9 mouse cellular contexts compared by ENCODE assay signal in the genomic region with DNA sequence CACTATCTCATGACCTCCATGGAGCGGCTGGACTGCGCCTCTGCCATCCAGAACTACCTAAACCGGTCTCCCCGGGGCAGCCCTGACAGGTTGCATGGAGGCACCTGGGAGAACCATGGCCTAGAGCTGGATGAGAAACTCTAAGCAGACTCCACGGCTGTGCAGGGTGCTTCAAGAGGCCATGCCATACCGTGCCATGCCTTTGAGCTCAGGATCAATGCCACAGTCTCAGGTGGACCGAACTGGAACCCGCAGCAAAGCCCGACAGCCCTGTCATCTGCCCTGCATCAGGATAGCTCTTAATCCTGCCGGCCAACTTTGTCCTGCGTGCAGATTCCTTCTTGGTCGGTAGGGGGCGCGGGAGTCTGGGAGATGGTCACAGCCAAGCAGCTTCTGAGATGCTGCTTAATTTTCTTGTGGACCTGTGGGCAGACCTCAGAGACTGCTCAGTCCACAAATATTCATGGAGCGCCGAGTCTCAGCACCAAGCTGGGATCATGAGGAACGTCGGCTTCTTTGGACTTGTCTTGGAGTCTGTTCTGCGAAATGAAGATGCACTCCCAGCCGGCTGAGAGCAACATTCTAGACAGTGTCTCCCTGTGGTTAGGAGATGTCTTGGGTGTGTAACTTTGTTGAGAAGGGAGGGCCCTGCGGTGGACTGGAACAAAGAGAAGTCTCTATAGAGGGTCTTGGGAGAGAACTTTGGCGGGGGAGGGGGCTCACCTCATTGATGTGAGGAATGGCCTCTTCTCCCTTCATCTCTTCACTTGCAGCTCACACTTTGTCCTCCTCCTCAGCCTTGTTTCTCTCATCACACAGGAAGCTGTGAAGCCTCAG. TPM values are rescaled to one million over a fixed set of nuclear protein-coding genes. Genes with fewer than 3 reads are reported as not detected.
DNase-seq lines count a peak whose midpoint lies in the region; ATAC-seq and TF ChIP-seq lines count a peak whose summit lies in the region.
"Had no signal": no experiment of that assay in that cellular context is flagged by ENCODE, and none has a peak within 500 bp of the region (broad histone marks: within the 10 kb centered on the region; RNA-seq: fewer than 3 reads in every experiment).

No protein-coding gene starts in this region.

- H3K4me2 ChIP-seq in forebrain, embryonic 15.5 days (replicated peaks), result peak overlapping the region; percentile 22

- H3K9ac ChIP-seq in ES-Bruce4 (ENCODE audit: low read depth, poor library complexity, severe bottlenecking), result no peak overlapping the region
- no peak overlapping the region for H3K9ac ChIP-seq in forebrain, embryonic 15.5 days (replicated peaks)

- no peaks in the 10 kb centered on the region for H3K4me1 ChIP-seq in ES-Bruce4 (ENCODE audit: control insufficient read depth, insufficient read depth, low read length)
- no peaks in the 10 kb centered on the region; the same call in 1 of the 2 replicates for H3K4me1 ChIP-seq in forebrain, embryonic 15.5 days

- TF ChIP-seq EP300 in ES-Bruce4 (IDR thresholded peaks at IDR 0.05; ENCODE audit: insufficient read depth, low read depth, low read length), result no peak

- no peaks in the 10 kb centered on the region for H3K36me3 ChIP-seq in ES-Bruce4 (ENCODE audit: control insufficient read depth, insufficient read depth, low read length, poor library complexity, severe bottlenecking)
- no peaks in the 10 kb centered on the region for H3K36me3 ChIP-seq in forebrain, embryonic 15.5 days

- peak; percentile 84 for ATAC-seq in forebrain, embryonic 15.5 days (replicated peaks)
- ATAC-seq in neutrophil, adult 5-6 weeks (ENCODE audit: extremely low read depth, insufficient number of reproducible peaks, low FRiP score, poor library complexity, severe bottlenecking), result peak; percentile 70; the same call in 1 of the 2 replicates

- H3K9me3 ChIP-seq in ES-Bruce4 (replicated peaks; ENCODE audit: control insufficient read depth, insufficient read depth, low read length, poor library complexity, severe bottlenecking), result no peaks in the 10 kb centered on the region
- no peaks in the 10 kb centered on the region for H3K9me3 ChIP-seq in forebrain, embryonic 15.5 days

- TF ChIP-seq CTCF in ES-Bruce4 (IDR thresholded peaks at IDR 0.05; ENCODE audit: low read depth, low read length), result peak; percentile 90

- H3K4me3 ChIP-seq in ES-Bruce4 (ENCODE audit: low read depth, low read length), result peak overlapping the region; percentile 49
- peak overlapping the region; percentile 17; the same call in 1 of the 2 replicates for H3K4me3 ChIP-seq in forebrain, embryonic 15.5 days

- peak; percentile 84 for DNase-seq in cerebellum, adult 11 months
- DNase-seq in heart, postnatal 25 days (ENCODE audit: low spot score), result peak; percentile 25
- peak; percentile 75 to 87 for DNase-seq in layer of hippocampus, adult 18-20 months (ENCODE audit: low spot score in 2 of 2)
- peak; percentile 60 to 78 for DNase-seq in lung, adult 18-20 months
- DNase-seq in testis, postnatal 14 days (ENCODE audit: low spot score), result peak; percentile 71

- H3K27ac ChIP-seq in ES-Bruce4 (ENCODE audit: insufficient read depth, low read length), result no peak overlapping the region
- H3K27ac ChIP-seq in forebrain, embryonic 15.5 days (replicated peaks), result no peak overlapping the region
- H3K27ac ChIP-seq: macrophage had no signal

- no peak for TF ChIP-seq POLR2A in ES-Bruce4 (IDR thresholded peaks at IDR 0.05; ENCODE audit: insufficient read depth, low read length)

- WGBS in forebrain, embryonic 15.5 days, result 11% methylated on average over 22 of the region's 22 CpGs

- intact Hi-C loops in heart, postnatal 25 days (cut with DNase I), result loop anchor here (1.0 to 10.0 kb wide), 4 partner anchors 50 to 935 kb away; no protein-coding TSS in a partner anchor

- H3K27me3 ChIP-seq in ES-Bruce4 (ENCODE audit: control insufficient read depth, insufficient read depth, low read length, poor library complexity, severe bottlenecking), result no peaks in the 10 kb centered on the region
- H3K27me3 ChIP-seq in forebrain, embryonic 15.5 days, result 0 out of 2 replicates have a peak, but pooled peaks cover 3% of the 10 kb centered on the region

RNA-seq across cellular contexts. Expression of a gene that starts 12.9 kb away (rescaled TPM):
- 0.90 and 1.4 TPM in 2 replicates for polyA plus RNA-seq in ES-Bruce4 (2011; ENCODE audit: insufficient read depth, insufficient read length, low read depth, missing spikeins)
- 0.17 and 0.24 TPM in 2 replicates for polyA plus RNA-seq in forebrain, embryonic 15.5 days (2015; fragmentation: Nextera tagmentation; extraction: Ambion mirVana)
- under 1 TPM; 0.14 to 0.16 TPM for total RNA-seq in heart, postnatal 25 days (2021)
- total RNA-seq in layer of hippocampus, adult 18-20 months (2021), result under 1 TPM; 0.56 to 0.92 TPM
- 5.2 and 11.3 TPM in 2 replicates for total RNA-seq in neutrophil, adult 5-6 weeks (2017)
- polyA plus RNA-seq: macrophage had no signal

RNA-seq across cellular contexts. Expression of a gene that starts 16.3 kb away (rescaled TPM):
- polyA plus RNA-seq in ES-Bruce4 (2011; ENCODE audit: insufficient read depth, insufficient read length, low read depth, missing spikeins), result 1.5 and 2.6 TPM in 2 replicates
- polyA plus RNA-seq in forebrain, embryonic 15.5 days (2015; fragmentation: Nextera tagmentation; extraction: Ambion mirVana), result 2.3 and 2.8 TPM in 2 replicates
- total RNA-seq in heart, postnatal 25 days (2021), result 1 to 10 TPM in 1 of 2 experiments, under 1 TPM in 1; 0.91 to 1.2 TPM
- not detected for total RNA-seq in layer of hippocampus, adult 18-20 months (2021)
- 2.5 and 3.8 TPM in 2 replicates for total RNA-seq in neutrophil, adult 5-6 weeks (2017)
- polyA plus RNA-seq: macrophage had no signal

RNA-seq across cellular contexts. Expression of a gene that starts 34.9 kb away (rescaled TPM):
- polyA plus RNA-seq in ES-Bruce4 (2011; ENCODE audit: insufficient read depth, insufficient read length, low read depth, missing spikeins), result 4.7 and 5.8 TPM in 2 replicates
- polyA plus RNA-seq in forebrain, embryonic 15.5 days (2015; fragmentation: Nextera tagmentation; extraction: Ambion mirVana), result 0.19 and 0.73 TPM in 2 replicates
- 100 to 1,000 TPM; 245 to 262 TPM for total RNA-seq in heart, postnatal 25 days (2021)
- total RNA-seq in layer of hippocampus, adult 18-20 months (2021), result not detected
- total RNA-seq in neutrophil, adult 5-6 weeks (2017), result not detected in 2 replicates
- polyA plus RNA-seq: macrophage had no signal

RNA-seq across cellular contexts. Expression of a gene that starts 57.8 kb away (rescaled TPM):
- polyA plus RNA-seq in ES-Bruce4 (2011; ENCODE audit: insufficient read depth, insufficient read length, low read depth, missing spikeins), result 76.1 and 87.3 TPM in 2 replicates
- polyA plus RNA-seq in forebrain, embryonic 15.5 days (2015; fragmentation: Nextera tagmentation; extraction: Ambion mirVana), result 59.0 and 60.7 TPM in 2 replicates
- total RNA-seq in heart, postnatal 25 days (2021), result 10 to 100 TPM; 12.9 to 14.3 TPM
- total RNA-seq in layer of hippocampus, adult 18-20 months (2021), result 10 to 100 TPM; 13.7 to 14.1 TPM
- 92.3 and 97.1 TPM in 2 replicates for total RNA-seq in neutrophil, adult 5-6 weeks (2017)

RNA-seq across cellular contexts. Expression of a gene that starts 57.9 kb away (rescaled TPM):
- polyA plus RNA-seq in ES-Bruce4 (2011; ENCODE audit: insufficient read depth, insufficient read length, low read depth, missing spikeins), result 47.2 and 60.1 TPM in 2 replicates
- polyA plus RNA-seq in forebrain, embryonic 15.5 days (2015; fragmentation: Nextera tagmentation; extraction: Ambion mirVana), result 17.6 and 18.9 TPM in 2 replicates
- 10 to 100 TPM; 19.6 to 21.4 TPM for total RNA-seq in heart, postnatal 25 days (2021)
- total RNA-seq in layer of hippocampus, adult 18-20 months (2021), result 10 to 100 TPM; 28.4 to 31.7 TPM
- 47.7 and 55.0 TPM in 2 replicates for total RNA-seq in neutrophil, adult 5-6 weeks (2017)

Comparison
In these comparisons a context has a peak if more than half of its experiments do, and no peak if none do; other contexts are left out.
1. DNase-seq: peak in every context shown above with its lines; median percentile 84 in cerebellum, adult 11 months; 81 in layer of hippocampus, adult 18-20 months; 71 in testis, postnatal 14 days; 69 in lung, adult 18-20 months; 25 in heart, postnatal 25 days.
2. RNA of a gene that starts 34.9 kb away (total RNA-seq): 245 to 262 TPM in heart, postnatal 25 days; not detected in layer of hippocampus, adult 18-20 months and not detected in neutrophil, adult 5-6 weeks; every median in the first group is over 100 times any median in the second.